Mouse (Mus musculus) hindbrain, embryonic 14.5 days (tissue): ENCODE results near the gene Olfr304. TPM values are rescaled to one million over a fixed set of nuclear protein-coding genes. Genes with fewer than 3 reads are reported as not detected.
"Not testable (repeated sequence)": the region's sequence is repeated elsewhere in the genome, so short reads cannot be mapped to it uniquely, and the experiment has no call there.

Experiments
- ATAC-seq: fragments of 200-750 bp; cut with Nextera tagmentation; 2 replicates; pipeline ENCODE4 v1.8.0; 2017; ENCODE audit warnings: moderate number of reproducible peaks, mild to moderate bottlenecking, moderate TSS enrichment, moderate library complexity; ENCODE audit not compliant: low FRiP score
- DNase-seq: peaks from one replicate; pipeline ENCODE4 v3.0.0-alpha.2; 2015; ENCODE audit warnings: low spot score
- H3K27ac ChIP-seq: fragments of 300-500 bp; sonication (generic); 2 replicates; pipeline ENCODE4 v1.5.1; 2014; ENCODE audit warnings: mild to moderate bottlenecking, moderate library complexity
- H3K27me3 ChIP-seq: fragments of 300-500 bp; sonication (generic); 2 replicates; pipeline ENCODE4 v1.6.1; 2014; ENCODE audit warnings: mild to moderate bottlenecking, low read length, mixed read lengths; ENCODE audit not compliant: control insufficient read depth, insufficient read depth
- H3K36me3 ChIP-seq: fragments of 300-500 bp; sonication (generic); replicated peaks from 2 replicates; pipeline ENCODE4 v1.6.1; 2014; ENCODE audit not compliant: control insufficient read depth, insufficient read depth
- H3K4me1 ChIP-seq: fragments of 300-500 bp; sonication (generic); replicated peaks from 2 replicates; pipeline ENCODE4 v1.6.1; 2014; ENCODE audit warnings: antibody characterized with exemption, low read length, mixed read lengths; ENCODE audit not compliant: control insufficient read depth, insufficient read depth
- H3K4me2 ChIP-seq: fragments of 300-500 bp; sonication (generic); replicated peaks from 2 replicates; pipeline ENCODE4 v1.6.1; 2014; ENCODE audit warnings: mild to moderate bottlenecking, moderate library complexity
- H3K4me3 ChIP-seq: fragments of 300-500 bp; sonication (generic); replicated peaks from 2 replicates; pipeline ENCODE4 v1.5.1; 2014; ENCODE audit warnings: mild to moderate bottlenecking, low read length
- H3K9ac ChIP-seq: fragments of 300-500 bp; sonication (generic); 2 replicates; pipeline ENCODE4 v1.6.1; 2014
- H3K9me3 ChIP-seq: fragments of 300-500 bp; sonication (generic); 2 replicates; pipeline ENCODE4 v1.6.1; 2016; ENCODE audit warnings: low read length; ENCODE audit not compliant: control insufficient read depth
- WGBS: fragments of 180-500 bp; shearing (Covaris S2); extraction: QIAGEN DNeasy Blood & Tissue Kit; methylation state at CpG from one replicate; pipeline ENCODE4 v1.1.7; 2014; 5-methylcytosine and 5-hydroxymethylcytosine counted together
- polyA plus RNA-seq: library from polyadenylated mRNA; unstranded; fragments of >200 nt; fragmentation: Nextera tagmentation; extraction: Ambion mirVana; gene quantifications from 2 replicates; pipeline ENCODE4 v1.2.1, GENCODE M21; 2014

Olfr304 gene
- polyA plus RNA-seq, result not detected in 2 replicates

- no peak for ATAC-seq
- no peak within 1 kb of the TSS for H3K4me3 ChIP-seq
- no peak for DNase-seq
- H3K4me2 ChIP-seq, result no peak within 1 kb of the TSS
- no peak within 1 kb of the TSS for H3K9ac ChIP-seq
- WGBS, result 77% methylated on average over 1 of the region's 1 CpGs
- H3K4me1 ChIP-seq, result no peaks in the 10 kb centered on the region
- H3K9me3 ChIP-seq, result no peaks in the 10 kb centered on the region
- H3K27ac ChIP-seq, result no peak within 1 kb of the TSS
- no peaks in the 10 kb centered on the region for H3K36me3 ChIP-seq
- no peaks in the 10 kb centered on the region for H3K27me3 ChIP-seq
Measured at GRCm38 (mm10) chr7:86386558-86386957, at the start of gene Olfr304. Gene Olfr304, minus strand, starts transcription at chr7:86386658.

GRCm38 (mm10) chr7:86403546-86403945 is 17.1 kb upstream of the Olfr304 start, which contains the start of gene Olfr301:
Gene Olfr301, plus strand, starts transcription at chr7:86403846.
- Histone ChIP-seq H3K27ac (no peak within 1 kb of the TSS), H3K9me3 (no peaks in the 10 kb centered on the region), H3K9ac (no peak within 1 kb of the TSS), H3K27me3 (no peaks in the 10 kb centered on the region), H3K4me1 (no peaks in the 10 kb centered on the region), H3K4me3 (no peak within 1 kb of the TSS), H3K36me3 (no peaks in the 10 kb centered on the region), H3K4me2 (no peak within 1 kb of the TSS)
- ATAC-seq (no peak), DNase-seq (no peak)
- 89% methylated on average over 2 of the region's 2 CpGs for WGBS

- no peak for ATAC-seq
- no peak for DNase-seq
- no peak within 1 kb of the TSS for H3K27ac ChIP-seq
- no peaks in the 10 kb centered on the region for H3K27me3 ChIP-seq
- no peaks in the 10 kb centered on the region for H3K4me1 ChIP-seq
- H3K9ac ChIP-seq, result no peak within 1 kb of the TSS
- no peak within 1 kb of the TSS for H3K4me2 ChIP-seq
- no peaks in the 10 kb centered on the region for H3K36me3 ChIP-seq
- no peaks in the 10 kb centered on the region for H3K9me3 ChIP-seq
- no peak within 1 kb of the TSS for H3K4me3 ChIP-seq
Measured at GRCm38 (mm10) chr7:86397689-86398088, 11.2 kb upstream of the Olfr304 start, which contains the start of gene Olfr303. Gene Olfr303, minus strand, starts transcription at chr7:86397789.

GRCm38 (mm10) chr7:86385769-86386168 is 689 bp downstream of the Olfr304 start:
- Histone ChIP-seq H3K4me1 (no peaks in the 10 kb centered on the region), H3K27ac (no peak overlapping the region), H3K9me3 (no peaks in the 10 kb centered on the region), H3K4me2 (no peak overlapping the region), H3K9ac (no peak overlapping the region), H3K27me3 (no peaks in the 10 kb centered on the region), H3K36me3 (no peaks in the 10 kb centered on the region), H3K4me3 (no peak overlapping the region)
- ATAC-seq, result no peak
- WGBS, result 74% methylated on average over 3 of the region's 3 CpGs
- DNase-seq, result no peak

- Histone ChIP-seq H3K9ac (no peak within 1 kb of the TSS), H3K4me2 (no peak within 1 kb of the TSS), H3K9me3 (no peaks in the 10 kb centered on the region), H3K27ac (no peak within 1 kb of the TSS), H3K36me3 (no peaks in the 10 kb centered on the region), H3K4me1 (no peaks in the 10 kb centered on the region), H3K27me3 (no peaks in the 10 kb centered on the region), H3K4me3 (no peak within 1 kb of the TSS)
- WGBS, result 89% methylated on average over 1 of the region's 1 CpGs
- ATAC-seq (no peak), DNase-seq (no peak)
Measured at GRCm38 (mm10) chr7:86366828-86367227, 19.6 kb downstream of the Olfr304 start, which contains the start of gene Olfr305. Gene Olfr305, minus strand, starts transcription at chr7:86366928.

GRCm38 (mm10) chr7:86346296-86346695 is 40.2 kb downstream of the Olfr304 start:
- H3K27ac ChIP-seq, H3K9ac ChIP-seq, H3K27me3 ChIP-seq, H3K4me3 ChIP-seq, DNase-seq, H3K4me2 ChIP-seq, H3K4me1 ChIP-seq, H3K36me3 ChIP-seq, ATAC-seq: not testable (repeated sequence)
- H3K9me3 ChIP-seq, result 0 out of 2 replicates have a peak, but pooled peaks cover 11% of the 10 kb centered on the region
- WGBS, result 91% methylated on average over 9 of the region's 9 CpGs

GRCm38 (mm10) chr7:86344253-86344652 is 42.2 kb downstream of the Olfr304 start:
- no peaks in the 10 kb centered on the region for H3K36me3 ChIP-seq
- 71% methylated on average over 3 of the region's 3 CpGs for WGBS
- H3K27me3 ChIP-seq, result no peaks in the 10 kb centered on the region
- ATAC-seq (no peak), DNase-seq (no peak)
- no peak overlapping the region for H3K4me2 ChIP-seq
- H3K4me3 ChIP-seq, result no peak overlapping the region
- no peaks in the 10 kb centered on the region for H3K4me1 ChIP-seq
- no peak overlapping the region for H3K27ac ChIP-seq
- H3K9ac ChIP-seq, result no peak overlapping the region
- H3K9me3 ChIP-seq, result 0 out of 2 replicates have a peak, but pooled peaks cover 11% of the 10 kb centered on the region

- Histone ChIP-seq H3K27ac (no peak overlapping the region), H3K4me3 (no peak overlapping the region), H3K9me3 (0 out of 2 replicates have a peak, but pooled peaks cover 2% of the 10 kb centered on the region), H3K27me3 (no peaks in the 10 kb centered on the region), H3K36me3 (no peaks in the 10 kb centered on the region), H3K4me1 (no peaks in the 10 kb centered on the region), H3K9ac (no peak overlapping the region), H3K4me2 (no peak overlapping the region)
- ATAC-seq, result no peak
- WGBS, result 84% methylated on average over 14 of the region's 14 CpGs
- no peak for DNase-seq
Measured at GRCm38 (mm10) chr7:86342881-86343565, 43.4 kb downstream of the Olfr304 start.

GRCm38 (mm10) chr7:86337486-86337885 is 49.0 kb downstream of the Olfr304 start, which contains the start of gene Olfr307:
Gene Olfr307, minus strand, starts transcription at chr7:86337586.
- Histone ChIP-seq H3K27ac (no peak within 1 kb of the TSS), H3K4me2 (no peak within 1 kb of the TSS), H3K9me3 (no peaks in the 10 kb centered on the region), H3K4me1 (no peaks in the 10 kb centered on the region), H3K36me3 (no peaks in the 10 kb centered on the region), H3K9ac (no peak within 1 kb of the TSS), H3K4me3 (no peak within 1 kb of the TSS), H3K27me3 (no peaks in the 10 kb centered on the region)
- DNase-seq, result no peak
- WGBS, result 87% methylated on average over 1 of the region's 1 CpGs
- no peak for ATAC-seq
